Mouse (Mus musculus) megakaryocyte progenitor cell, adult 5-6 weeks (primary cell): ENCODE measurements at regions not wholly inside any gene's neighbourhood (a gene's known extent, or its start where the extent isn't known, plus 50 kb on each side); places are given as distances from the start of the nearest gene placed in this dataset.
"Not testable (repeated sequence)": the region's sequence is repeated elsewhere in the genome, so short reads cannot be mapped to it uniquely, and the experiment has no call there.

Source experiments
- ATAC-seq: replicated peaks from 2 replicates; pipeline ENCODE4 v1.8.0; 2016; ENCODE audit warnings: mild to moderate bottlenecking, moderate TSS enrichment, inconsistent platforms; ENCODE audit not compliant: poor library complexity

- no peak for ATAC-seq
Measured at GRCm38 (mm10) chr17:16571403-16571802, 492.5 kb upstream of the Zfp960 start.

GRCm38 (mm10) chr17:16588791-16589190 lies 475.1 kb upstream of the Zfp960 start:
- ATAC-seq: no peak

GRCm38 (mm10) chr17:16599671-16600070 lies 464.2 kb upstream of the Zfp960 start:
- ATAC-seq: no peak

- ATAC-seq: no peak
Measured at GRCm38 (mm10) chr17:16612405-16612979, 451.4 kb upstream of the Zfp960 start.

- ATAC-seq: no peak
Measured at GRCm38 (mm10) chr17:16621931-16622556, 441.9 kb upstream of the Zfp960 start.

GRCm38 (mm10) chr17:16629854-16630253 lies 434.1 kb upstream of the Zfp960 start:
- no peak for ATAC-seq

GRCm38 (mm10) chr17:16633426-16633825 lies 430.5 kb upstream of the Zfp960 start:
- ATAC-seq: no peak

- no peak for ATAC-seq
Measured at GRCm38 (mm10) chr17:16637463-16637862, 426.4 kb upstream of the Zfp960 start.

GRCm38 (mm10) chr17:16647942-16648341 lies 416.0 kb upstream of the Zfp960 start:
- no peak for ATAC-seq

GRCm38 (mm10) chr17:16665253-16665652 lies 398.7 kb upstream of the Zfp960 start:
- no peak for ATAC-seq

- ATAC-seq: no peak
Measured at GRCm38 (mm10) chr17:16667606-16668005, 396.3 kb upstream of the Zfp960 start.

DNA sequence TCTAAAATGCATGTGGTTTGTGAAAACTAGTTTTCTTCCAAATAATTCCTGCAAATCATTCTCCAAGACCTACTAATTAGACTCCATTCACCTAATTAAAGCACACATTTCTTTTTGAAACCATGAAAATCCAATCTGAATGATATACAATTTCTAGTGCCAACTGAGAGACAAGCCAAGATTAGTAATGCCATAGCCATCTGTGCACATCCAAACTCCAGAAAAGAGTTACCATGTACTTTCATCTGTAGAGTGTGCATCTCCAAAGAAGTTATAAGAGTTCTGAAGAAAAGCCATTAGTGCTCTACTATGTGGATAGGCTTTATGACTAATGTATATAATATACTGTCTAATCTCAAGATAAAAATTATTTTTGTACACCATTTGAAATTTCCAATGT lies 359.7 kb upstream of the Zfp960 start:
- no peak for ATAC-seq

- ATAC-seq: no peak
Measured at GRCm38 (mm10) chr17:16705890-16706289, 358.0 kb upstream of the Zfp960 start.

DNA sequence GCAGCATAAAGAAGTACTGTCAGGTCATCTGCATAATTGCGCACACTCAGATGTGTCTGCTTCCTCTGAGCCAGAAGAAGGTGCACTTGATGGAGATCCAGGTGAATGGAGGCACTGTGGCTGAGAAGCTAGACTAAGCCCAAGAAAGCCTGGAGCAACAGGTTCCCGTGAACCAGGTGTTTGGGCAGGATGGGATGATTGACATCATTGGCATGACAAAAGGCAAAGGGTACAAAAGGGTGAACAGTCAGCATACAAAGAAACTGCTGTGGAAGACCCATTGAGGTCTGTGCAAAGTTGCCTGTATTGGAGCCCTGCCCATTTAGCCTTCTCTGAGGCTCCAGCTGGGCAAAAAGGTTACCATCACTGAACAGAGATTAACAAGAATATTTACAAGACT lies 337.0 kb upstream of the Zfp960 start:
- ATAC-seq: no peak

GRCm38 (mm10) chr17:16753090-16753489 lies 310.8 kb upstream of the Zfp960 start:
- ATAC-seq: no peak

DNA sequence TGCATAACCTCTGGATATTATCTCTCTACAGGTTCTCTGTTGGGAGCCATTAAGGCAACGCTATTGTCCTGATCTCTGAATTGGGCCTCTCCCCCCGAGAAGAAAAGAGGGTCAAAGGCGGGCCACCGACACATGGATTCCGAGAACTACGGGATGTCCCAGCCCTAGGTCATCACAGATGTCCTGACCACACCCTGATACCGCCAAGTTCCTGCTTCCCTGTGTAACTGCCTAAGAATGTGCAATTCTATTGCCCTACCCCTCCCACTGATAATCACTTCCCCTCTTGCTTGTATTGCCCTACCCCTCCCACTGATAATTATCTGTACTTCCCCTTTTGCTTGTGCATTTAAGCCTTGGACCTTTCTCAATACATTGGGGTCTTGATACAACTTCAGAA lies 293.3 kb upstream of the Zfp960 start:
- not testable (repeated sequence) for ATAC-seq

- ATAC-seq: no peak
Measured at GRCm38 (mm10) chr17:16798316-16798715, 265.6 kb upstream of the Zfp960 start.

DNA sequence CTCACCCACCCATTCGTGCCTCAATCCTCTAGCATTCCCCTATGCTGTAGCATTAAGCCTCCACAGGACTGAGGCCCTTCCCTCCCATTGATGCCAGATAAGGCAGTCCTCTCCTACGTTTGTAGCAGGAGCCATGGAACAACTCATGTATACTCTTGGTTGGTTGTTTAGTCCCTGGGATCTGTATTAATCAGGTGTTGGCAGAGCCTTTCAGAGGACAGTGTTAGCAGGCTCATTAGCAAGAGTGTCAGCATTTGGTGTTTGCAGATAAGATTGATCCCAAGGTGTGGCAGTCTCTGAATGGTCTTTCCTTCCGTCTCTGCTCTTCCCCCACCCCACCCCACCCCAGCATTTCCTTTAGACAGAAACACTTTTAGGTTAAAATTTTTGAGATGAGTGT lies 258.9 kb upstream of the Zfp960 start:
- ATAC-seq: no peak

- no peak for ATAC-seq
Measured at GRCm38 (mm10) chr17:16818421-16818820, 245.5 kb upstream of the Zfp960 start.

DNA sequence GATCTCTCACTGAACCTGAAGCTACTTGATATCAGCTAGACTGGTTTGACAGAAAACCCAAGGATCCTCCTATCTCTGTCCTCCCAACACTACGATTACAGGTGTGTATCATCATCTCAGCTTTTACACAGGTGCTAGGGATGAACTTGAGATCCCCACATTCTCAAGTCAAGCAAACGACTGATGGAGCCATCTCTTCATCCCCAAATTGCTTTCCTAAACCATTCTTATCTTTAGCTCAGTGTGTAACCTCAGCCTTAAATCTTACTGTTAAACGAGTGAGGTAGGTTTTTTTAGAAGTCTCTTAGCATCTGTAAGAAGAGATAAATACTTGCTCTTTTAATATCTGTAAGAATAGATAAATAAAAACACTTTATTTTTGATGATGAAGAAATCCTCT lies 242.2 kb upstream of the Zfp960 start:
- no peak for ATAC-seq

- ATAC-seq: no peak
Measured at GRCm38 (mm10) chr17:16839152-16839551, 224.8 kb upstream of the Zfp960 start.

GRCm38 (mm10) chr17:16860771-16861170 lies 203.1 kb upstream of the Zfp960 start:
- no peak for ATAC-seq

- 0 out of 2 replicates have a peak, but pooled peaks have one; percentile 55 for ATAC-seq
Measured at GRCm38 (mm10) chr17:16900791-16901190, 163.1 kb upstream of the Zfp960 start.
